Mouse (Mus musculus): ENCODE measurements at regions not wholly inside any gene's neighbourhood (a gene's known extent, or its start where the extent isn't known, plus 50 kb on each side); places are given as distances from the start of the nearest gene placed in this dataset.
"Not testable (repeated sequence)": the region's sequence is repeated elsewhere in the genome, so short reads cannot be mapped to it uniquely, and the experiment has no call there.

- in situ Hi-C loops (cut with MboI; ENCODE audit: unreplicated experiment in 2 of 2), result loop anchor here in 1 of 2 experiments (25.0 kb wide), 1 partner anchor 365 kb away; no protein-coding TSS in a partner anchor
Observed at GRCm38 (mm10) chr1:95397188-95397587, 83.8 kb downstream of the Fam174a start.

- in situ Hi-C loops (cut with MboI; ENCODE audit: unreplicated experiment in 2 of 2), result loop anchor here in 1 of 2 experiments (25.0 kb wide), 1 partner anchor 363 kb away; no protein-coding TSS in a partner anchor
Observed at GRCm38 (mm10) chr1:95399764-95400163, 86.3 kb downstream of the Fam174a start.

GRCm38 (mm10) chr1:95422253-95422652, 108.8 kb downstream of the Fam174a start:
- in situ Hi-C loops (cut with MboI; ENCODE audit: unreplicated experiment in 2 of 2), result no loop called here

- in situ Hi-C loops (cut with MboI; ENCODE audit: unreplicated experiment in 2 of 2), result no loop called here
Observed at GRCm38 (mm10) chr1:95425420-95425819, 112.0 kb downstream of the Fam174a start.

GRCm38 (mm10) chr1:95437155-95437554, 123.7 kb downstream of the Fam174a start:
- in situ Hi-C loops (cut with MboI; ENCODE audit: unreplicated experiment in 2 of 2), result no loop called here

GRCm38 (mm10) chr1:95445541-95445940, 132.1 kb downstream of the Fam174a start:
- in situ Hi-C loops (cut with MboI; ENCODE audit: unreplicated experiment in 2 of 2), result loop anchor here in 1 of 2 experiments (10.0 kb wide), 1 partner anchor 319 kb away; no protein-coding TSS in a partner anchor

- in situ Hi-C loops (cut with MboI; ENCODE audit: unreplicated experiment in 2 of 2), result loop anchor here in 1 of 2 experiments (10.0 kb wide), 1 partner anchor 316 kb away; no protein-coding TSS in a partner anchor
Observed at GRCm38 (mm10) chr1:95448962-95449558, 135.6 kb downstream of the Fam174a start.

GRCm38 (mm10) chr1:95450920-95451332, 137.5 kb downstream of the Fam174a start:
- in situ Hi-C loops (cut with MboI; ENCODE audit: unreplicated experiment in 2 of 2), result loop anchor here in 1 of 2 experiments (10.0 kb wide), 1 partner anchor 154 kb away; no protein-coding TSS in a partner anchor

GRCm38 (mm10) chr1:95451755-95452154, 138.3 kb downstream of the Fam174a start:
- in situ Hi-C loops (cut with MboI; ENCODE audit: unreplicated experiment in 2 of 2), result loop anchor here in 1 of 2 experiments (10.0 kb wide), 1 partner anchor 153 kb away; no protein-coding TSS in a partner anchor

GRCm38 (mm10) chr1:95454246-95454645, 140.8 kb downstream of the Fam174a start:
- in situ Hi-C loops (cut with MboI; ENCODE audit: unreplicated experiment in 2 of 2), result loop anchor here in 1 of 2 experiments (10.0 kb wide), 1 partner anchor 151 kb away; no protein-coding TSS in a partner anchor

GRCm38 (mm10) chr1:95459355-95459754, 145.9 kb downstream of the Fam174a start:
- in situ Hi-C loops (cut with MboI; ENCODE audit: unreplicated experiment in 2 of 2), result loop anchor here in 1 of 2 experiments (10.0 kb wide), 1 partner anchor 145 kb away; no protein-coding TSS in a partner anchor

- in situ Hi-C loops (cut with MboI; ENCODE audit: unreplicated experiment in 2 of 2), result no loop called here
Observed at GRCm38 (mm10) chr1:95468095-95468494, 154.7 kb downstream of the Fam174a start.

- in situ Hi-C loops (cut with MboI; ENCODE audit: unreplicated experiment in 2 of 2), result no loop called here
Observed at GRCm38 (mm10) chr1:95468772-95469171, 155.3 kb downstream of the Fam174a start.

- in situ Hi-C loops (cut with MboI; ENCODE audit: unreplicated experiment in 2 of 2), result no loop called here
Observed at GRCm38 (mm10) chr1:95470491-95470890, 157.1 kb downstream of the Fam174a start.

GRCm38 (mm10) chr1:95493004-95493403, 174.4 kb downstream of the St8sia4 start:
- in situ Hi-C loops (cut with MboI; ENCODE audit: unreplicated experiment in 2 of 2), result no loop called here

GRCm38 (mm10) chr1:95500671-95501070, 166.7 kb downstream of the St8sia4 start:
- in situ Hi-C loops (cut with MboI; ENCODE audit: unreplicated experiment in 2 of 2), result not testable (repeated sequence)

- in situ Hi-C loops (cut with MboI; ENCODE audit: unreplicated experiment in 2 of 2), result no loop called here
Observed at GRCm38 (mm10) chr1:95508718-95509117, 158.7 kb downstream of the St8sia4 start.

GRCm38 (mm10) chr1:95528726-95529125, 138.6 kb downstream of the St8sia4 start:
- in situ Hi-C loops (cut with MboI; ENCODE audit: unreplicated experiment in 2 of 2), result no loop called here

GRCm38 (mm10) chr1:95531017-95531416, 136.4 kb downstream of the St8sia4 start:
- in situ Hi-C loops (cut with MboI; ENCODE audit: unreplicated experiment in 2 of 2), result no loop called here
